Mouse (Mus musculus) T-cell, adult 66 days (primary cell): ENCODE measurements around the gene Spata2. TPM values are rescaled to one million over a fixed set of nuclear protein-coding genes. Genes with fewer than 3 reads are reported as not detected.

Source experiments
- total RNA-seq, 2 experiments: library from RNA; stranded (reverse); gene quantifications; 3 replicates in 1 of 2; 4 replicates in 1 of 2; pipeline ENCODE4 v1.2.4; 2023

Spata2 gene
- 10 to 100 TPM; 49.4 to 56.7 TPM for total RNA-seq

DNA sequence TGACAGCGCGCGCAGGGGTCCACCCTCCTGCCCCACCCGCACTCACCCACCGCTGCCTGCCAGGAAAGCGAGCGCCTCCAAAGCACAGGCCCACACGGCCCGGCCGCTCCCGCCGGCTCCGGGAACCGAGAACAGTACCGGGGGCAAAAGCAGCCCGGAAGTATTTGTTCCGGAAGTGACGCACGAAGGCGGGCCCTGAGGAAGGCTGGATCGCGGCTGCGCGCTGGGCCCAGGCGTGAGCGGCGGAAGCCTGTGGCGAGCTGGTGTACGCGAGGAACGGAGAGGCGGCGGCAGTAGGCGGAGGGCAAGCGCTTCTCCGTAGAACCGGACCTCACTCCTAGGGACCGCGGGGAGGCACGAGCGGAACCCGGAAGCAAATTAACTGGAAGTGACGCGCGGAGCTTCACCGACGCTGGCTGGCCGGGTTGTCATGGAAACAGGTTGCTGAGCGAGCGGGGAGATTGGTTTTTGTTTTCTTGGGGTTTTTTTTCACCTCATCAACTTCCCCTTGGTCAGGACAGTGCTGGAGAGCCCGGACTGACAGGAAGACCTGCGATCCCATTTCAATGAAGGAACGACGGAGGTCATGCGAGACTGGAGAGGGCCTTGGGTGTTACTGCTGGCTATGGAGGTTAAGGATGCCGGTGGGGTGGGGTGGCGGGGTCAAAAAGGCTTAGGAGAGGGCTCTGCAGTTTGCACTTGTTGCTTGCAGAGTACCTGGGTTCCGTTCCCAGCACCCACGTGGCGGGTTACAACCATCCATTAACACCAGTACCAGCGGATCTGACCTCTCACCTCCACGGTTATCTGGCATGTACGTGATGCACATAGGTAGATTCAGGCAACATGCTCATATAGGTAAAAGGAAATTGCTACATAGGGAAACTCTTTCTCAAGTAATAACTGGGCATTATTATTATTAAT is at the start of gene Spata2:
Spata2 (minus strand) TSS at position 175 of the 924 bp plus-strand sequence.

DNA sequence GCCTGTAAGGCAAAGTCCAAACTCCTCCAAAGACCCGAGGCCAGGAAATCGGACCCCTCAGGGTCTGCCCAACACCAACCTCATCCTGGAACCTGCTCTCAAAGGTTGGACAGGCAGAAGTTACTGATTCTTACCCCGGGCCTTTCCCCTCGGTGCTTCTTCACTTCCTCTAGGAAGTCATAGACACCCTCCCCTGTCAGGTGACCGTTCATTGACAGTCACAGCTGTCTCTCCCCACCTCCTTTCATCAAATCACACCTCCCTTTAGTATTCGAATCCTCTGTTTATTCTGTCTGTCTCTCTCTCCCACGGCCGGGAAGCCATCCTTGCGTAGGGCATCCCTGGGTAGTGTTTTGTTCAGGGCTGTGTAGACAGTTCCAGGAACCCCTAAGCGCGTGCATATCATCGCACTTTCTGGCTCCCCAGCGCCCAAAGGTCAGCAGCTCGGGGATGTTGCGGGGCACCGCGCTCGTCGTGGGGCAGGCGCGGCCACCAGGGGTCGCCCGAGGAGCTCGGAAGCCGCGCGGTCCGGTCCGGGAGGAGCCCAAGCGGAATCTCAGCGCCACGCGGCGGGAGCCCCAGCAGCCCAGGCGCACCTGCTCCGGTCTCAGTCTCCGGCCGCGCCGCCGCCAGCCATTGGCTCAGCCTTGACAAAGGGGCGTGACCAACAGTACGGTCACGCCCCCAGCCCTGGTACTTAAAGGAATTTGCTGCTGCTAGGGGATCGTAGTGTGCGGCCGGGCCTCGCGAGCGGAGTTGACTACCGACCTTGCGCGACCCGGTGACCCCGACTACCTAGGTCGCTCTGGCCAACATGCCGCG is 45.0 kb upstream of the Spata2 start, which contains the start of gene Snai1:
Snai1 (plus strand) TSS at position 720 of the 822 bp plus-strand sequence.

DNA sequence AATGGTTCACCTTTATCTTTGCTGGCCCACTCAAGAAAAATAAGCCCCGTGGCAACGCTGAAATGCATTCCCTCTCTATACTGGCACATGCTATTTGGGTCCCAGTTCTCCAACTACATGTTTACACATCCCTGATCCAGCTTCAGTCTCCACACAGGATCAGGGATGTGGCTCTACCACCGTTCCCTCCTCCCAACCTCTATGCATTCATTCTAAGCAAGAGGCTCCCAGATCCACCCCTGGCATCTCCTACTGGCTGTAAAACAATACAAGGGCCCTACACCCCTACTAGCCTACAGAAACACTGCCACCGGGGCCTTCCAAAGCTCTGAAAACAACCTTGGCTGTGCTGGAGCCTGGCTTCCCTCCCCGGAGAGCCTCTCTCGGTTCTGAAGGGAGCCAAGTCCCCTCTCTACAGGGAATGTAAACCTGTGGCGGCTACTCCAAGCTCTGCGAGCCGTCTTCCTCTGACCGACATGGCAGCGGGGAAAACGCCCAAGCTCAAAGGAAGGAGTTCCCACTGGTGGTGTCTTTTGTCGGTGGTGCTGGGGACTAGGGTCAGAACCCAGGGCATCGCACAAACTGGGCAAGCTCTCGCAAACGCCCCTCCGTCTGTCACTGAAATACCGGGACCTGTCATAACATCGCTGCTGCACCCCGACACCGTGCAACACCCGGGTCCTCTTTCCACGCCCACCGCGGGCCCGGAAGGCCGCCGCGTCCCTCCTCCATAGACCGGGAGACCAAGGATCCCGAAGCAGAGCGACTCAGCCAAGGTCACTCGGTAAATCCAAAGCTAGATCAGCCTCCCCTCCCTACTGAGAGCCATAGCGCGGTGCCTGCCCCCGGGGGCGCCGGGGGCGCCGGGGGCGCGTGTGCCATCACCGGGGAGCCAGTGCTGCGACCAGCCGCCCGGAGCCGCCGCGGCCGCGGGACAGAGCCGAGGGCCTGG is 654 bp downstream of the Spata2 start, which contains the start of gene Rnf114:
Rnf114 (plus strand) TSS at position 889 of the 952 bp plus-strand sequence.

Other genes starting within 250 kb of the Spata2 start
- gene B4galt5, start 143.7 kb downstream of the Spata2 start, total RNA-seq = 10 to 100 TPM; 36.5 to 39.4 TPM
- 100 to 1,000 TPM in 1 of 2 experiments, 10 to 100 TPM in 1; 90.8 to 110 TPM for gene Slc9a8, start 71.2 kb downstream of the Spata2 start, total RNA-seq
- gene Rnf114, start 242 bp downstream of the Spata2 start, total RNA-seq = 100 to 1,000 TPM; 119 to 121 TPM
- gene Snai1, start 45.3 kb upstream of the Spata2 start, total RNA-seq = 1 to 10 TPM in 1 of 2 experiments, under 1 TPM in 1; 0.35 to 2.0 TPM
- gene Ube2v1, start 139.2 kb upstream of the Spata2 start, total RNA-seq = 100 to 1,000 TPM; 107 to 131 TPM
- gene Gm20431, start 168.6 kb upstream of the Spata2 start, total RNA-seq = 10 to 100 TPM; 25.6 to 34.5 TPM
- 10 to 100 TPM; 22.7 to 27.5 TPM for gene Cebpb, start 196.0 kb upstream of the Spata2 start, total RNA-seq
- gene Tmem189, start 196.9 kb upstream of the Spata2 start, total RNA-seq = 10 to 100 TPM; 76.6 to 86.3 TPM